In the genomic region with DNA sequence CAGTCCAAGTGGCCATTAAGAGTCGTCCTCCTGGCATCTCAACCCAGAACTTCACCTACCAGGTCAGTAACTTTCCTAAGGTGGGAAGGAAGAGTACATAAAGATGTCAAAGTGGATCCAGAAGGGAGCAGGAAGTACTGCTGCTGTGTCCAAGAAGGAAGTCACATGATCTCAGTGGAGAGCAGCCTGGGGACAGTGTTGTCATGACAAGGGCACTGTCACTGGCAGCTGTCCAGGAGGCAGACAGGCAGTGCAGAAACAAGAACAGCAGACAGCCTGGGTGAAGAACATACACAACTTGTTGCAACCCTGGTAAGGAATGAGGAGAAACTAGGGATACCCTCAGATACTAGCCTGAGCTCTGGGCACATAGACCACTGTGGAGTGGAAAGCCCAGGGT, we compare ENCODE assay signal across 9 mouse cellular contexts. TPM values are rescaled to one million over a fixed set of nuclear protein-coding genes. Genes with fewer than 3 reads are reported as not detected.
A peak's percentile ranks its signal among the peaks of the same experiment; 100 is the strongest.
DNase-seq lines count a peak whose midpoint lies in the region; ATAC-seq and TF ChIP-seq lines count a peak whose summit lies in the region.
"Had no signal": no experiment of that assay in that cellular context is flagged by ENCODE, and none has a peak within 500 bp of the region (broad histone marks: within the 10 kb centered on the region; RNA-seq: fewer than 3 reads in every experiment).

No protein-coding gene starts in this region.

- no peaks in the 10 kb centered on the region for H3K9me3 ChIP-seq in G1E (replicated peaks)
- H3K9me3 ChIP-seq in liver, postnatal 0 days (ENCODE audit: low read length): no peaks in the 10 kb centered on the region
- no peaks in the 10 kb centered on the region for H3K9me3 ChIP-seq in forebrain, embryonic 14.5 days (replicated peaks; ENCODE audit: control insufficient read depth, low read length)
- H3K9me3 ChIP-seq in hindbrain, embryonic 10.5 days: no peaks in the 10 kb centered on the region
- H3K9me3 ChIP-seq: hindbrain, embryonic 15.5 days had no signal

- no peak for TF ChIP-seq CTCF in G1E (IDR thresholded peaks at IDR 0.05; ENCODE audit: low read depth, low read length)
- no peak for TF ChIP-seq CTCF in liver, postnatal 0 days (IDR thresholded peaks at IDR 0.05; ENCODE audit: low read depth)

- no peaks in the 10 kb centered on the region for H3K4me1 ChIP-seq in G1E (ENCODE audit: insufficient read depth, low read depth, low read length)
- no peaks in the 10 kb centered on the region for H3K4me1 ChIP-seq in liver, postnatal 0 days (ENCODE audit: insufficient read depth)
- H3K4me1 ChIP-seq in forebrain, embryonic 14.5 days (ENCODE audit: control insufficient read depth, insufficient read depth, low read length): no peaks in the 10 kb centered on the region
- no peaks in the 10 kb centered on the region for H3K4me1 ChIP-seq in hindbrain, embryonic 10.5 days (replicated peaks)
- H3K4me1 ChIP-seq: hindbrain, embryonic 15.5 days had no signal

- no peaks in the 10 kb centered on the region for H3K36me3 ChIP-seq in G1E (replicated peaks)
- no peaks in the 10 kb centered on the region for H3K36me3 ChIP-seq in liver, postnatal 0 days (replicated peaks; ENCODE audit: insufficient read depth, low read length)
- no peaks in the 10 kb centered on the region for H3K36me3 ChIP-seq in forebrain, embryonic 14.5 days (ENCODE audit: control insufficient read depth, insufficient read depth, low read length)
- no peaks in the 10 kb centered on the region for H3K36me3 ChIP-seq in hindbrain, embryonic 10.5 days
- H3K36me3 ChIP-seq: hindbrain, embryonic 15.5 days had no signal

- no peak overlapping the region for H3K4me2 ChIP-seq in liver, postnatal 0 days (ENCODE audit: low read depth, low read length)
- no peak overlapping the region for H3K4me2 ChIP-seq in forebrain, embryonic 14.5 days (ENCODE audit: low read length)
- H3K4me2 ChIP-seq: hindbrain, embryonic 15.5 days had no signal

- peaks cover 31% of the 10 kb centered on the region for H3K27me3 ChIP-seq in G1E (ENCODE audit: insufficient read depth, low read length)
- H3K27me3 ChIP-seq in liver, postnatal 0 days (ENCODE audit: insufficient read depth, low read length): no peaks in the 10 kb centered on the region
- H3K27me3 ChIP-seq in forebrain, embryonic 14.5 days (replicated peaks; ENCODE audit: control insufficient read depth, insufficient read depth, low read length): no peaks in the 10 kb centered on the region
- peaks cover 4% of the 10 kb centered on the region; the same call in 1 of the 2 replicates for H3K27me3 ChIP-seq in hindbrain, embryonic 10.5 days (ENCODE audit: insufficient read depth, poor library complexity, severe bottlenecking)
- H3K27me3 ChIP-seq: hindbrain, embryonic 15.5 days had no signal

- no peak overlapping the region for H3K9ac ChIP-seq in liver, postnatal 0 days (replicated peaks)
- no peak overlapping the region for H3K9ac ChIP-seq in forebrain, embryonic 14.5 days (ENCODE audit: low read length)
- H3K9ac ChIP-seq: hindbrain, embryonic 15.5 days had no signal

- no peak for TF ChIP-seq EP300 in liver, postnatal 0 days (IDR thresholded peaks at IDR 0.05; ENCODE audit: low read depth)

- no peak overlapping the region for H3K4me3 ChIP-seq in G1E (ENCODE audit: low read depth, low read length)
- H3K4me3 ChIP-seq in liver, postnatal 0 days (ENCODE audit: low read depth, low read length): no peak overlapping the region
- H3K4me3 ChIP-seq in forebrain, embryonic 14.5 days (ENCODE audit: low read depth, low read length): no peak overlapping the region
- H3K4me3 ChIP-seq in hindbrain, embryonic 10.5 days: no peak overlapping the region
- H3K4me3 ChIP-seq: hindbrain, embryonic 15.5 days had no signal

- 31% methylated on average over 1 of the region's 1 CpGs for WGBS in liver, postnatal 0 days (ENCODE audit: insufficient replicate concordance)
- WGBS in forebrain, embryonic 14.5 days: 50% methylated on average over 1 of the region's 1 CpGs
- WGBS in hindbrain, embryonic 10.5 days: 74% methylated on average over 1 of the region's 1 CpGs

- DNase-seq in 3T3-L1 (ENCODE audit: low read depth, low spot score) (peak; percentile 37), G1E (ENCODE audit: low spot score) (peak; percentile 10)
- peak; percentile 51 for DNase-seq in heart, adult 8-10 months (ENCODE audit: low spot score)
- peak; percentile 66 for DNase-seq in liver, postnatal 0 days
- DNase-seq in forebrain, embryonic 14.5 days (ENCODE audit: low spot score): no peak
- no peak for DNase-seq in hindbrain, embryonic 10.5 days (ENCODE audit: low spot score)
- no peak for DNase-seq in layer of hippocampus, adult 8-10 months (ENCODE audit: low spot score in 2 of 2)

- no peak for ATAC-seq in G1E (ENCODE audit: extremely low read depth, insufficient number of reproducible peaks, low FRiP score, poor library complexity, severe bottlenecking)
- ATAC-seq in liver, postnatal 0 days: peak; percentile 68
- no peak for ATAC-seq in forebrain, embryonic 14.5 days

- H3K27ac ChIP-seq in liver, postnatal 0 days (ENCODE audit: low read depth): peak overlapping the region; percentile 39; the same call in 1 of the 2 replicates
- no peak overlapping the region for H3K27ac ChIP-seq in forebrain, embryonic 14.5 days (ENCODE audit: low read depth, low read length)
- no peak overlapping the region for H3K27ac ChIP-seq in hindbrain, embryonic 10.5 days
- H3K27ac ChIP-seq: hindbrain, embryonic 15.5 days had no signal

RNA-seq across cellular contexts. Expression of a gene that starts 8.4 kb away (rescaled TPM):
- total RNA-seq in G1E (2014; fragmentation: Nextera tagmentation) (not detected in 2 replicates), G1E (2017) (0.93 and 0.98 TPM in 2 replicates)
- polyA plus RNA-seq in G1E (2012): 0.02 TPM in 1 of 2 replicates, not detected in the other
- 1 to 10 TPM; 1.6 to 1.9 (median 1.7) TPM for total RNA-seq in heart, adult 8-10 months (2022)
- 0.15 and 0.23 TPM in 2 replicates for polyA plus RNA-seq in liver, postnatal 0 days (2015; fragmentation: Nextera tagmentation; extraction: Ambion mirVana)
- polyA plus RNA-seq in forebrain, embryonic 14.5 days (2014; fragmentation: Nextera tagmentation; extraction: Ambion mirVana): 0.08 and 0.11 TPM in 2 replicates
- 0.10 and 0.19 TPM in 2 replicates for polyA plus RNA-seq in hindbrain, embryonic 10.5 days (2016; fragmentation: Nextera tagmentation; extraction: Ambion mirVana)
- total RNA-seq in layer of hippocampus, adult 8-10 months (2022): 10 to 100 TPM; 14.3 to 17.3 (median 15.5) TPM
- polyA plus RNA-seq: neural tube, embryonic 11.5 days had no signal

RNA-seq across cellular contexts. Expression of a gene that starts 8.9 kb away (rescaled TPM):
- total RNA-seq in G1E (2014; fragmentation: Nextera tagmentation) (not detected in 2 replicates), G1E (2017) (0.44 TPM in 1 of 2 replicates, not detected in the other)
- not detected in 2 replicates for polyA plus RNA-seq in G1E (2012)
- 10 to 100 TPM; 23.9 to 31.6 (median 30.8) TPM for total RNA-seq in heart, adult 8-10 months (2022)
- 1.7 TPM in 2 replicates for polyA plus RNA-seq in liver, postnatal 0 days (2015; fragmentation: Nextera tagmentation; extraction: Ambion mirVana)
- polyA plus RNA-seq in forebrain, embryonic 14.5 days (2014; fragmentation: Nextera tagmentation; extraction: Ambion mirVana): 1.1 and 1.8 TPM in 2 replicates
- polyA plus RNA-seq in hindbrain, embryonic 10.5 days (2016; fragmentation: Nextera tagmentation; extraction: Ambion mirVana): 1.3 and 1.8 TPM in 2 replicates
- total RNA-seq in layer of hippocampus, adult 8-10 months (2022): 10 to 100 TPM in 1 of 4 experiments, 1 to 10 TPM in 3; 7.5 to 10.4 (median 8.1) TPM

RNA-seq across cellular contexts. Expression of a gene that starts 21.4 kb away (rescaled TPM):
- total RNA-seq in G1E (2014; fragmentation: Nextera tagmentation): 378 and 393 TPM in 2 replicates
- 179 and 187 TPM in 2 replicates for total RNA-seq in G1E (2017)
- 27.0 and 37.5 TPM in 2 replicates for polyA plus RNA-seq in G1E (2012)
- 100 to 1,000 TPM; 702 to 775 (median 723) TPM for total RNA-seq in heart, adult 8-10 months (2022)
- polyA plus RNA-seq in liver, postnatal 0 days (2015; fragmentation: Nextera tagmentation; extraction: Ambion mirVana): 83.7 and 88.1 TPM in 2 replicates
- polyA plus RNA-seq in forebrain, embryonic 14.5 days (2014; fragmentation: Nextera tagmentation; extraction: Ambion mirVana): 253 and 290 TPM in 2 replicates
- polyA plus RNA-seq in hindbrain, embryonic 10.5 days (2016; fragmentation: Nextera tagmentation; extraction: Ambion mirVana): 181 and 204 TPM in 2 replicates
- total RNA-seq in layer of hippocampus, adult 8-10 months (2022): 100 to 1,000 TPM; 200 to 214 (median 203) TPM

RNA-seq across cellular contexts. Expression of a gene that starts 21.5 kb away (rescaled TPM):
- 92.3 and 120 TPM in 2 replicates for total RNA-seq in G1E (2014; fragmentation: Nextera tagmentation)
- total RNA-seq in G1E (2017): 138 and 184 TPM in 2 replicates
- polyA plus RNA-seq in G1E (2012): 9.0 and 12.4 TPM in 2 replicates
- total RNA-seq in heart, adult 8-10 months (2022): 10 to 100 TPM; 75.9 to 94.2 (median 84.8) TPM
- 183 and 185 TPM in 2 replicates for polyA plus RNA-seq in liver, postnatal 0 days (2015; fragmentation: Nextera tagmentation; extraction: Ambion mirVana)
- 148 and 189 TPM in 2 replicates for polyA plus RNA-seq in forebrain, embryonic 14.5 days (2014; fragmentation: Nextera tagmentation; extraction: Ambion mirVana)
- 121 and 140 TPM in 2 replicates for polyA plus RNA-seq in hindbrain, embryonic 10.5 days (2016; fragmentation: Nextera tagmentation; extraction: Ambion mirVana)
- 100 to 1,000 TPM in 2 of 4 experiments, 10 to 100 TPM in 2; 87.5 to 127 (median 98.2) TPM for total RNA-seq in layer of hippocampus, adult 8-10 months (2022)

RNA-seq across cellular contexts. Expression of a gene that starts 48.9 kb away (rescaled TPM):
- total RNA-seq in G1E (2014; fragmentation: Nextera tagmentation): 15.8 and 17.1 TPM in 2 replicates
- 6.3 and 7.0 TPM in 2 replicates for total RNA-seq in G1E (2017)
- 17.6 and 19.4 TPM in 2 replicates for polyA plus RNA-seq in G1E (2012)
- 10 to 100 TPM; 26.6 to 29.7 (median 28.2) TPM for total RNA-seq in heart, adult 8-10 months (2022)
- 7.0 and 7.5 TPM in 2 replicates for polyA plus RNA-seq in liver, postnatal 0 days (2015; fragmentation: Nextera tagmentation; extraction: Ambion mirVana)
- polyA plus RNA-seq in forebrain, embryonic 14.5 days (2014; fragmentation: Nextera tagmentation; extraction: Ambion mirVana): 7.3 and 9.1 TPM in 2 replicates
- polyA plus RNA-seq in hindbrain, embryonic 10.5 days (2016; fragmentation: Nextera tagmentation; extraction: Ambion mirVana): 10.7 and 14.1 TPM in 2 replicates
- total RNA-seq in layer of hippocampus, adult 8-10 months (2022): 10 to 100 TPM; 13.6 to 16.6 (median 15.1) TPM

Comparison
In these comparisons a context has a peak if more than half of its experiments do, and no peak if none do; other contexts are left out.
1. DNase-seq: peak in 3T3-L1 (single experiment), G1E (single experiment), heart, adult 8-10 months (single experiment) and liver, postnatal 0 days (single experiment); none in forebrain, embryonic 14.5 days (single experiment), hindbrain, embryonic 10.5 days (single experiment) and layer of hippocampus, adult 8-10 months (0 of 2).